Mouse (Mus musculus) lung, embryonic 15.5 days (tissue): Measurements from ENCODE around the gene Sept10. TPM values are rescaled to one million over a fixed set of nuclear protein-coding genes. Genes with fewer than 3 reads are reported as not detected.

Experiments used
- ATAC-seq: fragments of 200-750 bp; cut with Nextera tagmentation; 2 replicates; pipeline ENCODE4 v1.8.0; 2017; ENCODE audit warnings: moderate number of reproducible peaks, borderline replicate concordance; ENCODE audit not compliant: low FRiP score, low TSS enrichment; ENCODE audit errors: extremely low read depth
- H3K27ac ChIP-seq: fragments of 300-500 bp; sonication (generic); 2 replicates; pipeline ENCODE4 v1.5.1; 2015; ENCODE audit warnings: moderate library complexity, mild to moderate bottlenecking, inconsistent platforms
- H3K27me3 ChIP-seq: fragments of 300-500 bp; sonication (generic); 2 replicates; pipeline ENCODE4 v1.6.1; 2015; ENCODE audit warnings: inconsistent platforms
- H3K36me3 ChIP-seq: fragments of 300-500 bp; sonication (generic); 2 replicates; pipeline ENCODE4 v1.6.1; 2015; ENCODE audit warnings: inconsistent platforms
- H3K4me1 ChIP-seq: fragments of 300-500 bp; sonication (generic); 2 replicates; pipeline ENCODE4 v1.6.1; 2015; ENCODE audit warnings: inconsistent platforms
- H3K4me2 ChIP-seq: fragments of 300-500 bp; sonication (generic); 2 replicates; pipeline ENCODE4 v1.6.1; 2015; ENCODE audit warnings: inconsistent platforms, mild to moderate bottlenecking, moderate library complexity
- H3K4me3 ChIP-seq: fragments of 300-500 bp; sonication (generic); 2 replicates; pipeline ENCODE4 v1.5.1; 2015; ENCODE audit warnings: mild to moderate bottlenecking, inconsistent platforms
- H3K9ac ChIP-seq: fragments of 300-500 bp; sonication (generic); 2 replicates; pipeline ENCODE4 v1.6.1; 2015; ENCODE audit warnings: inconsistent platforms
- H3K9me3 ChIP-seq: fragments of 300-500 bp; sonication (generic); 2 replicates; pipeline ENCODE4 v1.6.1; 2016; ENCODE audit warnings: inconsistent platforms
- WGBS: fragments of 180-500 bp; shearing (Covaris S2); methylation state at CpG from one replicate; pipeline ENCODE4 v1.1.7; 2015; 5-methylcytosine and 5-hydroxymethylcytosine counted together
- polyA plus RNA-seq: library from polyadenylated mRNA; unstranded; fragments of >200 nt; fragmentation: Nextera tagmentation; extraction: Ambion mirVana; gene quantifications from 2 replicates; pipeline ENCODE4 v1.2.1, GENCODE M21; 2015

Sept10 gene
- polyA plus RNA-seq, 1 experiment from 2014 or later = 68.0 TPM

- H3K36me3 ChIP-seq = peaks cover 12% of the 10 kb centered on the region; the same call in 1 of the 2 replicates
- H3K4me2 ChIP-seq = no peak overlapping the region
- H3K4me1 ChIP-seq = no peaks in the 10 kb centered on the region
- H3K4me3 ChIP-seq = no peak overlapping the region
- H3K9me3 ChIP-seq = no peaks in the 10 kb centered on the region
- WGBS = 53% methylated on average over 14 of the region's 14 CpGs
- no peak overlapping the region for H3K27ac ChIP-seq
- H3K9ac ChIP-seq = no peak overlapping the region
- no peaks in the 10 kb centered on the region for H3K27me3 ChIP-seq
- no peak for ATAC-seq
Measured at GRCm38 (mm10) chr10:59166104-59166944, 55.3 kb downstream of the Sept10 start.

- no peaks in the 10 kb centered on the region for H3K4me1 ChIP-seq
- peaks cover 9% of the 10 kb centered on the region; the same call in 1 of the 2 replicates for H3K36me3 ChIP-seq
- H3K4me2 ChIP-seq = no peak overlapping the region
- H3K27me3 ChIP-seq = no peaks in the 10 kb centered on the region
- no peak overlapping the region for H3K27ac ChIP-seq
- H3K9me3 ChIP-seq = no peaks in the 10 kb centered on the region
- no peak overlapping the region for H3K9ac ChIP-seq
- no peak overlapping the region for H3K4me3 ChIP-seq
- 45% methylated on average over 4 of the region's 4 CpGs for WGBS
- no peak for ATAC-seq
Measured at GRCm38 (mm10) chr10:59162185-59162897, 59.3 kb downstream of the Sept10 start.

DNA sequence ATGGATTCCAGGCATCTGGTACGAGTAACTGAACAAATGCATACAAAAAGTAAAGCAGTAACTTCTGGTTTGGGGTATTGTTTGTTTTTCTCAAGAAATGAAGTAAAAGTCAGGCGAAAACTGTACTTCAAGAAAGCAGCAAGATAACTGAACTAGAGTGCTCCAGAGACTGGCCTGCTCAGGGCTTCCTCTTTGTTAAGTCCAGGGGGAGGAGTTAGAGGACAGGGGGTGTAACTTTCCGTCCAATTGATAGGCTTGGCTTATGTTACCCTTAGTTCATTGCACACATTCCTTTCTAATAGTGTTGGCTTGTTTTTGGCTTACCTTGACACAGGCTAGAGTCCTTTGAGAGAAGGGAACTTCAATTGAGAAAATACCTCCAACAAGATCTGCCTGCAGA lies 63.0 kb downstream of the Sept10 start:
- Histone ChIP-seq H3K4me3 (no peak overlapping the region), H3K9ac (no peak overlapping the region), H3K27ac (no peak overlapping the region), H3K36me3 (no peaks in the 10 kb centered on the region), H3K4me2 (no peak overlapping the region), H3K27me3 (no peaks in the 10 kb centered on the region), H3K9me3 (no peaks in the 10 kb centered on the region), H3K4me1 (no peaks in the 10 kb centered on the region)
- WGBS = 74% methylated on average over 3 of the region's 3 CpGs
- ATAC-seq = no peak

DNA sequence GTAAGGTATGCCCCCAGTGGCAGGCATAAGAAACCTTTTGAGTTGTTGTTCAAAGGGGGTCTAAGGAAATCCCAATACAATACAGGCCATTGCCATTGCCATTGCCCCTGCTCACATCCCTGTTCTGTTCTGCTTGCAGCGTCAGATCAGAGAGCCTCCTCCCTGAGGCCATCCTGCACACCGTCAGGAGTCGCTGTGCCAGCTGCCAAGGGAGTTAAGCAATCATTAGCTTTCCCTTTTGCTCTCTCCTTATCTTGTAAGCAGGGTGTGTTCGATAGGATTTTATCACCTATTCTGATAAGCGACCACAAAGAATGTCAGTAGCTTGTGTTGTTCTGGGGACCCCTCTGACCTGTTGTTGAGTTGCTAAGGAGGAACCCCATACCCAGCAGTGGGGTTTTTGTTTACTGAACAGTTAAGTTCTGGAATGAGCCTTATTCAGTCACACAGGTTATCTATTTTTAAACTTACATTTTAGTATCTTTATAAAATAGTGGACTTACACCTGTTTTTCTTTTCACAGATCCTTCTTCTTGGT lies 69.0 kb downstream of the Sept10 start:
- no peaks in the 10 kb centered on the region for H3K4me1 ChIP-seq
- no peaks in the 10 kb centered on the region for H3K27me3 ChIP-seq
- no peak for ATAC-seq
- no peaks in the 10 kb centered on the region for H3K9me3 ChIP-seq
- no peak overlapping the region for H3K9ac ChIP-seq
- 18% methylated on average over 5 of the region's 5 CpGs for WGBS
- H3K27ac ChIP-seq = no peak overlapping the region
- H3K4me2 ChIP-seq = no peak overlapping the region
- no peaks in the 10 kb centered on the region for H3K36me3 ChIP-seq
- no peak overlapping the region for H3K4me3 ChIP-seq

DNA sequence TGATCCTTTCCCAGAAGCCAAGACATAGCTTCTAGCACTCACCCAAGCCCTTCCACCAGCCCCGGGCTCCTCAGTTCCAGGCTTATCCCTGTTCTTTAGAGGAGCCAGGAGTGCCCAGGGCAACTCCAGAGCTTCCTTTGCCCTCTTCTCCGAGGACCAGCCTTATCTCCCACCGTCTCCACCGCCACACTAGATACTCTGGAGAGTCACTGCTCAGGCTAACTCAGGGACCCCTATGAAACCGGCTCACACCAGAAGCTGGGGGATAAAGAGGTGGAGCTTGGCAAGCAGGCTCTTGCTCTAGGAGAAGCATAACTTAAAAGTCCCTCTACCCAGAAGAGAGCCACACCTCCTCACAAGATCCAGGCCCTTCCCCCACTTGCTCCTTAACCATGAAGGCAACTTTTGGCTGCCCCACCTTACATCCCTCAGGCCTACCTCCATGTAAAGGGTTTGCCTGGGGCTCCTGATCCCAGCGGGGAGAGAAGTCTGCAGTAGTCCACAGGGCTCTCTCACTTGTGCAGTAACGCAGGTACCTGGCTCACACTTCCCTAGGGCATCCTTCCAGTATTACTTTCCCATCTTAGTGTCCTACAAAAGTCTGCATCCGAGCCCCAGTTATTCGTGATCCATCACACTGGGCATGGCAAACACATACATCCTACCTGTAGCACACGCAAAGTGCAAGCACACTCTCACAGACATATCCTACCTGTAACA lies 70.5 kb downstream of the Sept10 start:
- no peak for ATAC-seq
- H3K36me3 ChIP-seq = no peaks in the 10 kb centered on the region
- no peak overlapping the region for H3K4me2 ChIP-seq
- no peaks in the 10 kb centered on the region for H3K9me3 ChIP-seq
- no peak overlapping the region for H3K9ac ChIP-seq
- H3K27ac ChIP-seq = no peak overlapping the region
- H3K27me3 ChIP-seq = no peaks in the 10 kb centered on the region
- H3K4me3 ChIP-seq = no peak overlapping the region
- WGBS = 81% methylated on average over 10 of the region's 10 CpGs
- H3K4me1 ChIP-seq = no peaks in the 10 kb centered on the region

- Histone ChIP-seq H3K9ac (no peak overlapping the region), H3K27me3 (no peaks in the 10 kb centered on the region), H3K9me3 (no peaks in the 10 kb centered on the region), H3K4me2 (peak overlapping the region; percentile 31; the same call in 1 of the 2 replicates), H3K4me1 (no peaks in the 10 kb centered on the region), H3K27ac (no peak overlapping the region), H3K36me3 (no peaks in the 10 kb centered on the region), H3K4me3 (no peak overlapping the region)
- peak; percentile 73; the same call in 1 of the 2 replicates for ATAC-seq
- 15% methylated on average over 8 of the region's 8 CpGs for WGBS
Measured at GRCm38 (mm10) chr10:59149956-59150383, 71.7 kb downstream of the Sept10 start.

DNA sequence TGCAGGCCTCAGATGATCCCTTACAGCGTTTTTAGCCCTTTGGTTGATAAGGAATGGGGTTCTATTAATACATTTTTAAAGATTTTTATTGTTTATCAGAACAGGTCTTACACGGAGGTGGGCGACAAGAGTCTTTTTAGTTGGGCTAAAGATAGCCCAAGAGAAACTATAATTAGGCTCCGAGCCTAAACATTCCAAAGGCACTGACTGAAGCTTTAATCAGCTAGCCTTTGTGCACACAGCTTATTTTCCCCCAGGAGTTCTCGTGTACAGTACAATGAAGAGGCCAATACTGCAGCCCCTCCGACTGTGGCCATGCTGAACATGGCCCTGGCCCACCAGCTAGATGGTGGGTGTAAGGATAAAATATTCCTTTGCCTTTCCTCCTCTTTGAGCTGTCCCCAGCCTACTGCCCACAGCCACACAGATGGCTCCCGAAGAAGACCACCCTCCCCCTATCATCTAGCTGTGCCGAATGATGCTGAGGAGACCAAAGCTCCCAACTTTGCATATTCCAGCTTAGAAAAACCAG lies 88.1 kb downstream of the Sept10 start:
- ATAC-seq = no peak
- H3K4me3 ChIP-seq = no peak overlapping the region
- no peak overlapping the region for H3K27ac ChIP-seq
- H3K4me2 ChIP-seq = no peak overlapping the region
- H3K27me3 ChIP-seq = no peaks in the 10 kb centered on the region
- H3K9me3 ChIP-seq = no peaks in the 10 kb centered on the region
- peaks cover 23% of the 10 kb centered on the region for H3K4me1 ChIP-seq
- 59% methylated on average over 8 of the region's 8 CpGs for WGBS
- no peaks in the 10 kb centered on the region for H3K36me3 ChIP-seq
- no peak overlapping the region for H3K9ac ChIP-seq

DNA sequence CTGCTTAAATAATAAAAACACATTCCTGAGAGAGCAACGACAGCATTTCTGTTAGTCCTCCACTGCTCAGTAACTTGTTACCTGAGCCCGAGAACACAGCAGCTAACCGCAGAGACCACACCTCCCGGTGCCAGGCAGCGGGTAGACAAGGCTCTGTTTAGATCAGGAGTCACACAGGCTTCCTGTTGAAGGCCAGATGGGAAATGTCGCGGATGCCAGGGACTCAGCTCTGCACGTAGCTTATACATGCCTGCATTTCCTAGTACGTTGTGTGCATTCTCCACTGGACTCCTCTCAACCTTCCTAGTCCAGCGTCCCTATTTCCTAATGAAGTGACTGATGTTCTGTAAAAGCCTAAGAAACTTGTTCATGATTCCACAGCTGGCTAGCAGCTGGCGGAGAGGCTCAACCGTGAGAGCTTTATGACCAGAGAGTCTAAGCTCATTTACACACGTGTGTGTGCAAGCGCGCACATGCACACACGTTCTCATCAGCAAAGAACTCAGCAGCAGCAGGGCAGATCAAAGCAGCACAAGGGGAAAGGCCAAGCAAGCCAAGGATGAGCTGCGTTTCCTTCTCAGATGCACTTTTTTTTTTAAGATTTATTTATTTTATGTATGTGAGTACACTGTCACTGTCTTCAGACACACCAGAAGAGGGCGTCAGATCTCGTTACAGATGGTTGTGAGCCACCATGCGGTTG lies 89.6 kb downstream of the Sept10 start:
- 31% methylated on average over 20 of the region's 20 CpGs for WGBS
- Histone ChIP-seq H3K4me1 (peaks cover 23% of the 10 kb centered on the region), H3K9me3 (no peaks in the 10 kb centered on the region), H3K9ac (no peak overlapping the region), H3K36me3 (no peaks in the 10 kb centered on the region), H3K4me3 (no peak overlapping the region), H3K27ac (peak overlapping the region; percentile 32), H3K27me3 (no peaks in the 10 kb centered on the region), H3K4me2 (peak overlapping the region; percentile 9)
- peak; percentile 68; the same call in 1 of the 2 replicates for ATAC-seq

- Histone ChIP-seq H3K4me1 (peaks cover 14% of the 10 kb centered on the region; the same call in 1 of the 2 replicates), H3K4me3 (no peak overlapping the region), H3K9me3 (no peaks in the 10 kb centered on the region), H3K4me2 (no peak overlapping the region), H3K9ac (no peak overlapping the region), H3K27me3 (no peaks in the 10 kb centered on the region), H3K36me3 (no peaks in the 10 kb centered on the region), H3K27ac (no peak overlapping the region)
- no peak for ATAC-seq
- WGBS = 50% methylated on average over 6 of the region's 6 CpGs
Measured at GRCm38 (mm10) chr10:59127637-59128036, 94.0 kb downstream of the Sept10 start.

GRCm38 (mm10) chr10:59125497-59125896 lies 96.2 kb downstream of the Sept10 start:
- Histone ChIP-seq H3K27ac (no peak overlapping the region), H3K27me3 (no peaks in the 10 kb centered on the region), H3K4me2 (no peak overlapping the region), H3K9ac (no peak overlapping the region), H3K36me3 (no peaks in the 10 kb centered on the region), H3K4me1 (no peaks in the 10 kb centered on the region), H3K9me3 (no peaks in the 10 kb centered on the region), H3K4me3 (no peak overlapping the region)
- WGBS = 89% methylated on average over 2 of the region's 2 CpGs
- no peak for ATAC-seq

DNA sequence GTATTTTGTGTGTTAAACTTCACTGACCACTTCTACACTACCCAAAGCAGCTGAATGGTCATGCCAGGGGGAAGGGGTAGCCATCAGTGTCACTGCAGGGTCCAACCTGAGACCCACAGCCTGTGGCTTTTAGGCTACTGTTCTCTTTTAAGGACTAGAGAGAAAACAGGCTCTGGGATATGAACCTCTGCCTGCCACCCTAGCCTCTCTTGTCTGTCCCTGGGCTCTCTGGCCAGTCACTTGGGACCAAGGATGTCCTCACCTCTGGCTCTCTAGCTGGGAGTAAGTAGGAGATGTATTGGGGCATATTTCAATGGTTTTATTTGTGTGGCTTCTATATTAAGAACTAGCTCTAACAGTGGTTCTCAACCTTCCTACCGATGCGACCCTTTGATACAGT lies 101.8 kb downstream of the Sept10 start:
- Histone ChIP-seq H3K4me2 (no peak overlapping the region), H3K4me1 (peaks cover 14% of the 10 kb centered on the region), H3K27me3 (no peaks in the 10 kb centered on the region), H3K9ac (no peak overlapping the region), H3K9me3 (no peaks in the 10 kb centered on the region), H3K27ac (no peak overlapping the region), H3K36me3 (no peaks in the 10 kb centered on the region), H3K4me3 (no peak overlapping the region)
- ATAC-seq = no peak
- 86% methylated on average over 2 of the region's 2 CpGs for WGBS
